Mouse (Mus musculus) common myeloid progenitor, adult 5-6 weeks (primary cell): Measurements from ENCODE around the gene Cxcl2. TPM values are rescaled to one million over a fixed set of nuclear protein-coding genes. Genes with fewer than 3 reads are reported as not detected.

Experiments used
- ATAC-seq: replicated peaks from 2 replicates; pipeline ENCODE4 v1.8.0; 2016; ENCODE audit warnings: low read depth, mild to moderate bottlenecking, moderate TSS enrichment, inconsistent platforms; ENCODE audit not compliant: poor library complexity, severe bottlenecking
- total RNA-seq: library from RNA; stranded (forward); fragments of 200-1000, 187-1606 nt; gene quantifications from 2 replicates; pipeline ENCODE4 v1.2.3, GENCODE M21; 2017

Gene Cxcl2
- total RNA-seq, result 36.0 and 36.3 TPM in 2 replicates

GRCm38 (mm10) chr5:90903339-90904020 lies at the start of gene Cxcl2:
Gene Cxcl2, plus strand, starts transcription at chr5:90903871.
- peak; percentile 64 for ATAC-seq

GRCm38 (mm10) chr5:90855308-90856230 lies 48.1 kb upstream of the Cxcl2 start:
- no peak for ATAC-seq

GRCm38 (mm10) chr5:90857463-90857862 lies 46.2 kb upstream of the Cxcl2 start:
- ATAC-seq, result no peak

- no peak for ATAC-seq
Observed at GRCm38 (mm10) chr5:90858429-90858828, 45.2 kb upstream of the Cxcl2 start.

GRCm38 (mm10) chr5:90859031-90859430 lies 44.6 kb upstream of the Cxcl2 start:
- no peak for ATAC-seq

GRCm38 (mm10) chr5:90861876-90862375 lies 41.7 kb upstream of the Cxcl2 start:
- no peak for ATAC-seq

GRCm38 (mm10) chr5:90866770-90867169 lies 36.9 kb upstream of the Cxcl2 start:
- ATAC-seq, result no peak

- no peak for ATAC-seq
Observed at GRCm38 (mm10) chr5:90872377-90872776, 31.3 kb upstream of the Cxcl2 start.

- ATAC-seq, result no peak
Observed at GRCm38 (mm10) chr5:90876045-90876444, 27.6 kb upstream of the Cxcl2 start.

- ATAC-seq, result peak; percentile 57
Observed at GRCm38 (mm10) chr5:90876471-90877172, 27.0 kb upstream of the Cxcl2 start.

- no peak for ATAC-seq
Observed at GRCm38 (mm10) chr5:90877173-90877512, 26.5 kb upstream of the Cxcl2 start.

GRCm38 (mm10) chr5:90879307-90880014 lies 24.2 kb upstream of the Cxcl2 start:
- ATAC-seq, result no peak

- no peak for ATAC-seq
Observed at GRCm38 (mm10) chr5:90880335-90880850, 23.3 kb upstream of the Cxcl2 start.

GRCm38 (mm10) chr5:90881021-90881420 lies 22.6 kb upstream of the Cxcl2 start:
- ATAC-seq, result no peak

GRCm38 (mm10) chr5:90881682-90882081 lies 22.0 kb upstream of the Cxcl2 start:
- ATAC-seq, result peak; percentile 77

GRCm38 (mm10) chr5:90882146-90882545 lies 21.5 kb upstream of the Cxcl2 start:
- ATAC-seq, result no peak

- peak; percentile 60 for ATAC-seq
Observed at GRCm38 (mm10) chr5:90884628-90885242, 18.9 kb upstream of the Cxcl2 start.

GRCm38 (mm10) chr5:90888661-90889060 lies 15.0 kb upstream of the Cxcl2 start:
- no peak for ATAC-seq
